Mouse (Mus musculus) B cell, adult 2 months (primary cell): ENCODE measurements around the gene Tnk2.

Source experiments
- DNase-seq, 2 experiments: peaks; one replicate each; pipeline ENCODE4 v3.0.0; 2022

Gene Tnk2

DNA sequence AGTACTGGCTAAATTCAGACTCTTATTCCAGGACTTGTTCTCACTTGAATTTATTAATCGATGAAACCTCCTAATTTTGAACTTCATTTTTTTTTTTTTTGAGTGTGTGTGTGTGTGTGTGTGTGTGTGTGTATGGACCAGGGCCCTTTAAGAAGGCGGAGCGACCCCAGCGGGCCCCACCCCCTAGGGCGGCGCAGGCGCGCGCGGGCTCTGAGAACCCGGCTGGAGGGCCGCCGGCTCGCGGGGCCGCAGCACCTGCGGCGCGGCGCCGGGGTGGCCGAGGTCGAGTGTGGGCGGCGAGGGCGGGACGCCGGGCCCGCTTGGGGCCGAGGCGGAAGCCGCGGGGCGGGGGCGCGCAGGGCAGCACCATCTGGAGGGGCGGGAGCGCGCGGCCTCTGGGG, at the start of gene Tnk2:
TSS of gene Tnk2 (plus strand) at position 214 of the 401 bp plus-strand sequence.
- peak; percentile 92 to 93 for DNase-seq

DNA sequence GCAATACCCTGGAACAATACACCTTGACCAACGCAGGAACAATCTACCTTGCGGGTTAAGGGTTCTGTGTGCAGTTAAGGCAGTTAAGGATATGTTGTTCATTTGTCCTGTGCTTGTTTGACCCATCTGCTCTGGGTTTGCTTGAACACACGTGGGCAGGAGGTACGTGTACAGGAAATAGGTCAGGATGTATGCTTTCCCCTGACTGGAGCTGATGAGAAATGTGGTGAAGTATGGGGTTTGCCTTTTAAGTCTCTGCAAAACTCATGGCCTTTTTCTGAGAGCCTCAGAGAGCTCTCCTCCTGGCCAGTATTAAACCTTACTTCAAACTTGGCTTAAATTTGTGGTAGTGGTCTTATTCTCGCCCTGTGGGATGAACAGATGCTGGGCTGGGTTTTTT, 49.8 kb upstream of the Tnk2 start:
- DNase-seq, result no peak

- no peak for DNase-seq
Observed at GRCm38 (mm10) chr16:32594701-32595100, 49.0 kb upstream of the Tnk2 start.

- DNase-seq, result no peak
Observed at GRCm38 (mm10) chr16:32595142-32595855, 48.4 kb upstream of the Tnk2 start.

- no peak for DNase-seq
Observed at GRCm38 (mm10) chr16:32597909-32598381, 45.7 kb upstream of the Tnk2 start.

DNA sequence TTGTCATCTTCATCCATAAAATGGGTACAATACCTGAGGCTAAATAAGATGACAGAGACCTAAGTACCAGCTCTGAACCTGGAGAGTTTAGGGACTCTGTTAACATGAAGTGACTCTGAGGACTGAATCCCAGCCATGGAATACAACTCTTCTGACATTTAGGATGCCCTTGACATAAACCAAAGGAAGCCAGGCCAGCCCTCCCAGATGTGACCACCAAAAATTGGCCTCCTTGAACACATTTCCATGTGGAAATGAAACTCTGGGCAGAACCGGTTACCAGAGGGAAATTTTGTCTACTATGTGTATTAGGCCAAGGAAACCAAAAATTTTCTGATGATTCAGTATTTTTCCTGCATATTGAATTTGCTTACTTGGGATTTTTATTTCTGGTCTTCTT, 44.5 kb upstream of the Tnk2 start:
- no peak for DNase-seq

DNA sequence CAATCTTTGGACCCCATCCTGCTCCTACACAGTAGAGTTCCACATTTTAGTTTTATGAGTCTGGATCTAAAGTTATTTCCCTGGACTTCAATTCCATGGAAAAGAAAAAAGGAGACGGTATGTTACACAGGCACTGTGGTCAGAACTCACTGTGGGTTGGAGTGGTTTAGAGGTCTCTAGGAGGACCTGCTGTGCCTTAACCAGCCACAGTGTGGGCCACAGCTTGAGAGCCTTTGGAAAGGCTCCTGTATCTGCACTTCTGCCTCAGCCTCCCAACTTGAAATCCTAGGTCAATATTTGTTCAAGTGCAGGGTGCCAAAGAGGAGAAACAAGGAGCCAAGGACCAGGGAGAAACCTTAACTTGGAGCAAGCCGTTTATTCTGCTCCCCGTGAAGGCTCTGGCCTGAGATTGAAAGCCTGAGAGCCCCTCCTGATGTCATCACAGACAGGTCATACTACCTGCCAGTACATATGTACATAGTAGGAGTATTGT, 41.4 kb upstream of the Tnk2 start:
- no peak for DNase-seq

GRCm38 (mm10) chr16:32607562-32608343, 35.9 kb upstream of the Tnk2 start:
- DNase-seq, result peak in 1 of 2 experiments; percentile 12

GRCm38 (mm10) chr16:32608344-32608711, 35.3 kb upstream of the Tnk2 start:
- no peak for DNase-seq

DNA sequence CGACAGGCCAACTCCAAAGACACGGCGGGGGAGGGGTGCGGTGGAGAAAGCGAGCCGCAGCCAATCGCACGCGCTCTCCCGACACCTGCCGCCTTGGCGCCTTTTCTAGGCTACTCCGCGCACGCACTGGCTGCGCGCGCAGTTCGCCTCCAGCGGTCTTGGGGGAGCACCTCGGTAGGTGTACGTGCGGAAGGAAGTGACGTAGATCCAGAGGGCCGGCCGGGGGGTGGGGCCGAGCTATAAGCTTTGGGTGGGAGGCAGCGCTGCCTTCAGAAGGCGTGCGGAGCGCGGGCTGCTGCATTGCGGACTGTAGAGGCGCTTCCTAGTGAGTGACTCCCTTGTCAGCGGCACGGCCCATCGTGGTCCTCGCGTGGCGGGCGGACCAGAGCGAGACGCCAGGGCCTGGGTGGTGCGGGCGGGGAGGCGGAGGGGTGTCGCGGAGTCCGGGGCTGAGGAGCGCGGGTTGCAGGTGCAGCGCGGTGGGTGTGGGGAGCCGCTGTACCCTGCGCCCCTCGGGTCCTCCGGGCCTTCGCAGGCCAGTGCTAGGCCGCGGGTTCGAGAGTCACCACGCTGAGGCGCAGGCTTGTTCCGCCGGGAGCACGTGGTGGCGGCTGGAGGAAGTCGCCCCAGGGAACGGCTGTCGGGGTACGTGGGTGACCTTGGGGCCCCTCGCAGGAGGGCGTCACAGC, 34.8 kb upstream of the Tnk2 start, which contains the start of gene Tfrc:
TSS of gene Tfrc (plus strand) at position 209 of the 689 bp plus-strand sequence.
- peak; percentile 97 to 98 for DNase-seq

DNA sequence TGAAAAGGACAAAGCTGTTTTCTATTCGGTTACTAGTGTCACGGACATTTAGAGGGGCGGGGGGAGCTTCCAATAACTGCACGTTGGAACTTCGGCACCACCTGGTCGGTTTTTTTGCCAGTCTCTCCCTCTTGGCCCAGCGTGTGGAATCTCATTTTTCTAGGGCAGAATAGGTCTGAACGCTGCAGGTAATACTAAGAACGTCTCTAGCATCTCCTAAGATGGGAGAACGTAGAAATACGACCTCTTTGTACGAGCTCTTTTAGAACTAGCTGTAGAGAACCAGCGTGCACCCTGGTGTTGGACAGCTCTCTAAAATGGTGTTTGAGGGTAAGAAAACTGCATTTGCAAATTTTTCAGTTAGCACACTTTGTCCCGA, 34.3 kb upstream of the Tnk2 start:
- DNase-seq, result no peak

DNA sequence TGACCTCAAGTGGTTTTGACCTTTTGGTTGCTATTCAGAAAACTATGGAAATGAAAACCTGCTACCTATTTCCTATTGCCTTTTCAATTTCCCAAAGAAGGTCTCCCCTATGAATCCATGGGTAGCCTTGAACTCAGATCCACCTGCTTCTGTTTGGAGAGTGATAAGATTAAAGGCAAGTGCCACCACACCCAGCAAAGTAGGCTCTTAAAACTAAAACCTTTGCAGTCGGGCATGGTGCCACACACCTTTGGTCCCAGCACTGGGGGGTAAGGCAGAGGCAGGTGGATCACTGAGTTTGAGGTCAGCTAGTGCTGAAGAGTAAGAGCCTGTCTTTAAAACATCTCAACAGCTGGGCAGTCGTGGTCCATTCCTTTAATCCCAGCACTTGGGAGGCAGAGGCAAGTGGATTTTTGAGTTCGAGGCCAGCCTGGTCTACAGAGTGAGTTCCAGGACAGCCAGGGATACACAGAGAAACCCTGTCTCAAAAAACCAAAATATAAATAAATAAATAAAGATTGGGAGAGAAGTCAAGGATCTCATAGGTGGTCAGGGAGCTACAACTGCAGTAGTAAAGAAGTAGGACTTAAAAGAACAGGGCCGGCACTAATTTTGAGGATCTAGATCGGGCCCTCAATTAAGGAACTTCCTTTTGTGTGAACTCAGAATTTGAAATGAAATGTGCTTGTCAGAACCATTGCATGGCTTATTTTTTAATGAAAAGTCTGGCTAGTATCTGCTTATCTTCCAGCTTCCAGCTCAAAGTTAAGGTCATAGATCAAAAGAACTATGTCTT, 33.0 kb upstream of the Tnk2 start:
- DNase-seq, result no peak

GRCm38 (mm10) chr16:32612052-32612451, 31.6 kb upstream of the Tnk2 start:
- no peak for DNase-seq

DNA sequence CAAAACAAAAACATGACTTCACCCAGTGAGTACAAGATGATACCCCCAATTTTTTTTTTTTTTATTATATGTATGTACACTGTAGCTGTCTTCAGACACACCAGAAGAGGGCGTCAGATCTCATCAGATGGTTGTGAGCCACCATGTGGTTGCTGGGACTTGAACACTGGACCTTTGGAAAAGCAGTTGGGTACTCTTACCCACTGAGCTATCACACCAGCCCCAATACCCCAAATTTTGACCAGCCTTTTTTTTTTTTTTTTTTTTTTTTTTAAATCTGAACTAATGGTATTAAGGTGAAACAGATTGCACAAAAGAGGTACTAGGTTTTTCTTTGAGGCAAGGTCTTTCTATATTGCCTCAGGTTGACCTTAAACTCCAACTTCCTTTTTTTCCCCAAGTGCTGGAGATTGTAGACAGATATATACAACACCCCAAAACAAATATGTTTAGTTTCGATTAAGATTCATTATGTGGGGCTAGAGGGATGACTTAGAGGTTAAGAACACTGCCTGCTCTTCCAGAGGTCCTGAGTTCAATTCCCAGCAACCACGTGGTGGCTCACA, 30.3 kb upstream of the Tnk2 start:
- DNase-seq, result no peak

GRCm38 (mm10) chr16:32614047-32614446, 29.6 kb upstream of the Tnk2 start:
- peak; percentile 32 to 49 for DNase-seq

DNA sequence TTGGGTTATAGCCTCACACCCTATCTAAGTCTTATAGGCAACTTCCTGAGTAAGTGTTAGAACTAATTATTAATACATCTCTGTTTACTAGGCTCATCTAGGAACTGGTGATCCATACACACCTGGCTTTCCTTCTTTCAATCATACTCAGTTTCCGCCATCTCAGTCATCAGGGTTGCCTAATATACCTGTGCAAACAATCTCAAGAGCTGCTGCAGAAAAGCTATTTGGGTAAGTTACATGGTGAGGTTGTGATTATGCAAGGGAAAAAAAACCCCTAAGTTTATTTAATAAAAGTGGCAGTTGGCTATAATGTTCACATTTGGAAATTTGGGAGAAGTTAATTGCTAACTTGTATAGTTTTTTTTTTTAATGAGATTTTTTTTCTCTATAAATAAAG, 24.7 kb upstream of the Tnk2 start:
- DNase-seq, result no peak

DNA sequence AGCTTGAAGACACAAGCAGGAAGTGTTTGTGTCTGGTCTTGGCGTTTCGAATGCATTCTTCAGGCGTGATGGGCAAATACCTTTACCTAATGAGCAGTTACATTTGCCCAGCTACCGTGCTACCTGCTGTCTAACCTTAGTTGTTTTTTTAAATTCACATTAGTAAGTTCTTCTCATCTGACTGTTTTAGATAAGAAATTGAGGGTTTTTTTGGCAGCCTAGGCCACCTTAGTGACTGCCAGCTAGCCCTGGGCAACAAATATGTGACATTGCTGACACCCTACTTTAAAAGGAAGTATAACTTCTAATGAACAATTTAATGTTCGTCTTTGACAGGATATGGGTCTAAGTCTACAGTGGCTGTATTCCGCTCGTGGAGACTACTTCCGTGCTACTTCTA, 15.5 kb upstream of the Tnk2 start:
- no peak for DNase-seq

- no peak for DNase-seq
Observed at GRCm38 (mm10) chr16:32632328-32632824, 11.3 kb upstream of the Tnk2 start.

- no peak for DNase-seq
Observed at GRCm38 (mm10) chr16:32633486-32634012, 10.1 kb upstream of the Tnk2 start.

DNA sequence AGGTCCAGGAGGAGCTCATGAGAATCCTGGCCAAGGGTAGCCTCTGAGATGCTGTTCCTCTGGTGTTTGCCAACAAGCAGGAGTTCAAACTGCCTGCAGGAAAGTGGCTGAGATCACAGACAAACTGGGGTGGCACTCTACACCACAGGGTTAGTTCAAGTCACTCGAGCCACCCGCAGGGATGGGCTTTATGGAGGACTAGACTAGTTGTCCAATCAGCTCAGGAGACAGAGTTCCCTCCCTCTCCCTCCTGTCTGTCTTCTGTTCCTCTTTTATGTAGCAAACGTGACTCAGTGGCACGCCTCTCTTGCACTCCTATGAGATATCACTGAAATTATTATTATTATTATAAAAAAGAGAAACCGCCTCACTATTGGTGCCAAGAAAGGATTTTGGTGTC, 9.5 kb upstream of the Tnk2 start:
- DNase-seq, result no peak

- no peak for DNase-seq
Observed at GRCm38 (mm10) chr16:32635314-32635713, 8.4 kb upstream of the Tnk2 start.

DNA sequence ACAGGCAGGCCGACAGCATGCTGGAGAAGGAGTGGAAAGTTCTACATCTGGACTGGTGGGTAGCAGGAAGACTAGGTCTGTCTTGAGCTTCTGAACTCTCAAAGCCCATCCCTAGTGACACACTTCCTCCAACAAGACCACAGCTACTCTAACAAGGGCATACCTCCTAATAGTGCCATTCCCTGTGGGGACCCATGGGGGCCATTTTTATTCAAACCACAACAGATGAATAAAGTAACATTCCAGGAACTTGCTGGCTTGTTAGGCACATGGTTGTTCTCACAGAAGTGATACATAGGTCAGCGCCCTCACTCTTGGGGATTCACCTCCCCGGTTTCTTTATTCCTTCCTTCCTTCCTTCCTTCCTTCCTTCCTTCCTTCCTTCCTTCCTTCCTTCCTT, 7.3 kb upstream of the Tnk2 start:
- DNase-seq, result no peak
